9 mouse cellular contexts compared by ENCODE assay signal in genomic region chr4:133592570-133592969, GRCm38 (mm10). TPM values are rescaled to one million over a fixed set of nuclear protein-coding genes. Genes with fewer than 3 reads are reported as not detected.
DNase-seq lines count a peak whose midpoint lies in the region; ATAC-seq and TF ChIP-seq lines count a peak whose summit lies in the region.
"Had no signal": no experiment of that assay in that cellular context is flagged by ENCODE, and none has a peak within 500 bp of the region (broad histone marks: within the 10 kb centered on the region; RNA-seq: fewer than 3 reads in every experiment).

No protein-coding gene starts in this region.

- H3K4me2 ChIP-seq in midbrain, embryonic 16.5 days (ENCODE audit: low read length), result no peak overlapping the region
- H3K4me2 ChIP-seq in embryonic facial prominence, embryonic 11.5 days (ENCODE audit: low read depth, low read length), result no peak overlapping the region
- no peak overlapping the region for H3K4me2 ChIP-seq in hindbrain, embryonic 15.5 days
- no peak overlapping the region for H3K4me2 ChIP-seq in midbrain, postnatal 0 days (ENCODE audit: low read depth, low read length, poor library complexity, severe bottlenecking)

- H3K9me3 ChIP-seq in midbrain, embryonic 10.5 days (replicated peaks), result no peaks in the 10 kb centered on the region
- no peaks in the 10 kb centered on the region for H3K9me3 ChIP-seq in midbrain, embryonic 16.5 days (replicated peaks; ENCODE audit: control insufficient read depth, low read length, poor library complexity, severe bottlenecking)
- no peaks in the 10 kb centered on the region for H3K9me3 ChIP-seq in embryonic facial prominence, embryonic 11.5 days (replicated peaks; ENCODE audit: control insufficient read depth, low read length)
- H3K9me3 ChIP-seq in hindbrain, embryonic 15.5 days, result no peaks in the 10 kb centered on the region
- H3K9me3 ChIP-seq in midbrain, postnatal 0 days (ENCODE audit: low read length), result no peaks in the 10 kb centered on the region

- 41% methylated on average over 7 of the region's 7 CpGs for WGBS in midbrain, embryonic 10.5 days
- WGBS in midbrain, embryonic 16.5 days, result 28% methylated on average over 7 of the region's 7 CpGs
- WGBS in embryonic facial prominence, embryonic 11.5 days, result 33% methylated on average over 7 of the region's 7 CpGs
- WGBS in hindbrain, embryonic 15.5 days, result 34% methylated on average over 7 of the region's 7 CpGs
- 32% methylated on average over 7 of the region's 7 CpGs for WGBS in midbrain, postnatal 0 days

- H3K27ac ChIP-seq in midbrain, embryonic 10.5 days (replicated peaks), result no peak overlapping the region
- no peak overlapping the region for H3K27ac ChIP-seq in midbrain, embryonic 16.5 days (ENCODE audit: low read length)
- H3K27ac ChIP-seq in embryonic facial prominence, embryonic 11.5 days (replicated peaks; ENCODE audit: low read depth, low read length), result no peak overlapping the region
- no peak overlapping the region for H3K27ac ChIP-seq in hindbrain, embryonic 15.5 days (replicated peaks)
- H3K27ac ChIP-seq in midbrain, postnatal 0 days (ENCODE audit: low read depth, low read length), result no peak overlapping the region

- peaks cover 61% of the 10 kb centered on the region for H3K36me3 ChIP-seq in midbrain, embryonic 10.5 days
- H3K36me3 ChIP-seq in midbrain, embryonic 16.5 days (ENCODE audit: control insufficient read depth, insufficient read depth, low read length), result peaks cover 14% of the 10 kb centered on the region
- H3K36me3 ChIP-seq in embryonic facial prominence, embryonic 11.5 days (replicated peaks; ENCODE audit: control insufficient read depth, insufficient read depth, low read depth, low read length), result no peaks in the 10 kb centered on the region; the same call in none of the 2 replicates
- H3K36me3 ChIP-seq in hindbrain, embryonic 15.5 days, result peaks cover 41% of the 10 kb centered on the region
- H3K36me3 ChIP-seq in midbrain, postnatal 0 days (ENCODE audit: insufficient read depth, low read length), result peaks cover 28% of the 10 kb centered on the region

- H3K27me3 ChIP-seq in midbrain, embryonic 10.5 days (ENCODE audit: low read depth, poor library complexity, severe bottlenecking), result peaks cover 6% of the 10 kb centered on the region
- H3K27me3 ChIP-seq in midbrain, embryonic 16.5 days (ENCODE audit: control insufficient read depth, insufficient read depth, low read depth, low read length), result no peaks in the 10 kb centered on the region
- H3K27me3 ChIP-seq in embryonic facial prominence, embryonic 11.5 days (ENCODE audit: control insufficient read depth, insufficient read depth, low read length), result no peaks in the 10 kb centered on the region
- H3K27me3 ChIP-seq in hindbrain, embryonic 15.5 days, result peaks cover 4% of the 10 kb centered on the region; the same call in 1 of the 2 replicates
- H3K27me3 ChIP-seq in midbrain, postnatal 0 days (ENCODE audit: insufficient read depth, low read length), result no peaks in the 10 kb centered on the region

- intact Hi-C loops in left cerebral cortex, postnatal 36 days (cut with DNase I), result loop anchor here (5.0 to 10.0 kb wide), 3 partner anchors 60 to 235 kb away; partner anchors contain the start of genes Arid1a and Zdhhc18

- H3K4me1 ChIP-seq in midbrain, embryonic 10.5 days, result 0 out of 2 replicates have a peak, but pooled peaks cover 2% of the 10 kb centered on the region
- no peaks in the 10 kb centered on the region for H3K4me1 ChIP-seq in midbrain, embryonic 16.5 days (ENCODE audit: control insufficient read depth, insufficient read depth, low read length)
- no peaks in the 10 kb centered on the region for H3K4me1 ChIP-seq in embryonic facial prominence, embryonic 11.5 days (ENCODE audit: control insufficient read depth, insufficient read depth, low read length)
- H3K4me1 ChIP-seq in hindbrain, embryonic 15.5 days (replicated peaks), result no peaks in the 10 kb centered on the region
- no peaks in the 10 kb centered on the region for H3K4me1 ChIP-seq in midbrain, postnatal 0 days (ENCODE audit: insufficient read depth, low read length)

- peak; percentile 82 for DNase-seq in midbrain, embryonic 10.5 days (ENCODE audit: low spot score)
- peak; percentile 66 for DNase-seq in ZHBTc4 (ENCODE audit: low read depth, low spot score)
- peak; percentile 85 for DNase-seq in embryonic facial prominence, embryonic 11.5 days (ENCODE audit: low spot score)
- DNase-seq in left cerebral cortex, postnatal 36 days (ENCODE audit: low spot score in 2 of 2), result peak; percentile 32 to 49
- peak; percentile 73 for DNase-seq in midbrain, postnatal 0 days (ENCODE audit: low spot score)
- peak; percentile 73 for DNase-seq in thymus, postnatal 0 days (ENCODE audit: low spot score)

- no peak overlapping the region for H3K4me3 ChIP-seq in midbrain, embryonic 10.5 days
- H3K4me3 ChIP-seq in midbrain, embryonic 16.5 days (ENCODE audit: low read depth, low read length), result no peak overlapping the region
- no peak overlapping the region for H3K4me3 ChIP-seq in embryonic facial prominence, embryonic 11.5 days (ENCODE audit: low read depth, low read length)
- no peak overlapping the region for H3K4me3 ChIP-seq in hindbrain, embryonic 15.5 days
- no peak overlapping the region for H3K4me3 ChIP-seq in midbrain, postnatal 0 days (ENCODE audit: low read depth, low read length)
- H3K4me3 ChIP-seq: myocyte had no signal

- H3K9ac ChIP-seq in midbrain, embryonic 16.5 days (ENCODE audit: low read depth, low read length), result no peak overlapping the region
- H3K9ac ChIP-seq in embryonic facial prominence, embryonic 11.5 days (replicated peaks; ENCODE audit: low read length), result no peak overlapping the region
- H3K9ac ChIP-seq in hindbrain, embryonic 15.5 days, result no peak overlapping the region
- H3K9ac ChIP-seq in midbrain, postnatal 0 days (replicated peaks; ENCODE audit: low read length, poor library complexity, severe bottlenecking), result no peak overlapping the region

- no peak for ATAC-seq in midbrain, embryonic 16.5 days
- ATAC-seq in embryonic facial prominence, embryonic 11.5 days (replicated peaks; ENCODE audit: insufficient number of reproducible peaks, low FRiP score, low TSS enrichment, low read depth), result no peak
- peak; percentile 34; the same call in 1 of the 2 replicates for ATAC-seq in hindbrain, embryonic 15.5 days (ENCODE audit: low FRiP score, low read depth)
- no peak for ATAC-seq in midbrain, postnatal 0 days (ENCODE audit: low FRiP score)

- TF ChIP-seq CTCF in midbrain, postnatal 0 days (IDR thresholded peaks at IDR 0.05), result peak; percentile 93

RNA-seq across cellular contexts. Expression of gene Gpn2, which starts 8.4 kb away (rescaled TPM):
- 27.9 and 28.7 TPM in 2 replicates for polyA plus RNA-seq in midbrain, embryonic 10.5 days (2016; fragmentation: Nextera tagmentation; extraction: Ambion mirVana)
- 16.1 and 17.0 TPM in 2 replicates for polyA plus RNA-seq in midbrain, embryonic 16.5 days (2015; fragmentation: Nextera tagmentation; extraction: Ambion mirVana)
- polyA plus RNA-seq in embryonic facial prominence, embryonic 11.5 days (2014; fragmentation: Nextera tagmentation; extraction: Ambion mirVana), result 23.6 and 26.6 TPM in 2 replicates
- 17.6 and 19.7 TPM in 2 replicates for polyA plus RNA-seq in hindbrain, embryonic 15.5 days (2015; fragmentation: Nextera tagmentation; extraction: Ambion mirVana)
- 10 to 100 TPM in 1 of 2 experiments, 1 to 10 TPM in 1; 9.5 to 10.7 TPM for total RNA-seq in left cerebral cortex, postnatal 36 days (2021)
- total RNA-seq in midbrain, postnatal 0 days (2014; rRNA removed), result 22.7 and 23.6 TPM in 2 replicates
- 16.2 and 16.7 TPM in 2 replicates for polyA plus RNA-seq in midbrain, postnatal 0 days (2015; fragmentation: Nextera tagmentation; extraction: Ambion mirVana)
- 23.4 and 25.9 TPM in 2 replicates for polyA plus RNA-seq in thymus, postnatal 0 days (2015; fragmentation: Nextera tagmentation; extraction: Ambion mirVana)

RNA-seq across cellular contexts. Expression of gene Sfn, which starts 9.4 kb away (rescaled TPM):
- polyA plus RNA-seq in midbrain, embryonic 10.5 days (2016; fragmentation: Nextera tagmentation; extraction: Ambion mirVana), result 7.8 and 9.9 TPM in 2 replicates
- polyA plus RNA-seq in midbrain, embryonic 16.5 days (2015; fragmentation: Nextera tagmentation; extraction: Ambion mirVana), result 1.1 and 1.2 TPM in 2 replicates
- polyA plus RNA-seq in embryonic facial prominence, embryonic 11.5 days (2014; fragmentation: Nextera tagmentation; extraction: Ambion mirVana), result 32.4 and 36.4 TPM in 2 replicates
- polyA plus RNA-seq in hindbrain, embryonic 15.5 days (2015; fragmentation: Nextera tagmentation; extraction: Ambion mirVana), result 2.2 TPM in 2 replicates
- 1 to 10 TPM; 1.9 to 2.5 TPM for total RNA-seq in left cerebral cortex, postnatal 36 days (2021)
- 2.0 and 3.6 TPM in 2 replicates for total RNA-seq in midbrain, postnatal 0 days (2014; rRNA removed)
- 0.67 and 0.86 TPM in 2 replicates for polyA plus RNA-seq in midbrain, postnatal 0 days (2015; fragmentation: Nextera tagmentation; extraction: Ambion mirVana)
- polyA plus RNA-seq in thymus, postnatal 0 days (2015; fragmentation: Nextera tagmentation; extraction: Ambion mirVana), result 60.3 and 66.3 TPM in 2 replicates

RNA-seq across cellular contexts. Expression of gene Gpatch3, which starts 18.0 kb away (rescaled TPM):
- 8.9 and 10.9 TPM in 2 replicates for polyA plus RNA-seq in midbrain, embryonic 10.5 days (2016; fragmentation: Nextera tagmentation; extraction: Ambion mirVana)
- polyA plus RNA-seq in midbrain, embryonic 16.5 days (2015; fragmentation: Nextera tagmentation; extraction: Ambion mirVana), result 6.1 and 6.5 TPM in 2 replicates
- polyA plus RNA-seq in embryonic facial prominence, embryonic 11.5 days (2014; fragmentation: Nextera tagmentation; extraction: Ambion mirVana), result 7.3 and 8.6 TPM in 2 replicates
- 7.1 and 8.6 TPM in 2 replicates for polyA plus RNA-seq in hindbrain, embryonic 15.5 days (2015; fragmentation: Nextera tagmentation; extraction: Ambion mirVana)
- total RNA-seq in left cerebral cortex, postnatal 36 days (2021), result 10 to 100 TPM in 1 of 2 experiments, 1 to 10 TPM in 1; 9.2 to 10.3 TPM
- total RNA-seq in midbrain, postnatal 0 days (2014; rRNA removed), result 8.7 and 10.3 TPM in 2 replicates
- 5.6 and 6.3 TPM in 2 replicates for polyA plus RNA-seq in midbrain, postnatal 0 days (2015; fragmentation: Nextera tagmentation; extraction: Ambion mirVana)
- 8.3 and 8.9 TPM in 2 replicates for polyA plus RNA-seq in thymus, postnatal 0 days (2015; fragmentation: Nextera tagmentation; extraction: Ambion mirVana)

RNA-seq across cellular contexts. Expression of gene Nr0b2, which starts 39.4 kb away (rescaled TPM):
- polyA plus RNA-seq in midbrain, embryonic 10.5 days (2016; fragmentation: Nextera tagmentation; extraction: Ambion mirVana), result 0.17 TPM in 1 of 2 replicates, not detected in the other
- polyA plus RNA-seq in midbrain, embryonic 16.5 days (2015; fragmentation: Nextera tagmentation; extraction: Ambion mirVana), result not detected in 2 replicates
- polyA plus RNA-seq in embryonic facial prominence, embryonic 11.5 days (2014; fragmentation: Nextera tagmentation; extraction: Ambion mirVana), result not detected in 2 replicates
- polyA plus RNA-seq in hindbrain, embryonic 15.5 days (2015; fragmentation: Nextera tagmentation; extraction: Ambion mirVana), result not detected in 2 replicates
- total RNA-seq in left cerebral cortex, postnatal 36 days (2021), result not detected
- total RNA-seq in midbrain, postnatal 0 days (2014; rRNA removed), result not detected in 2 replicates
- not detected in 2 replicates for polyA plus RNA-seq in midbrain, postnatal 0 days (2015; fragmentation: Nextera tagmentation; extraction: Ambion mirVana)
- 0.33 and 0.37 TPM in 2 replicates for polyA plus RNA-seq in thymus, postnatal 0 days (2015; fragmentation: Nextera tagmentation; extraction: Ambion mirVana)
- polyA plus RNA-seq: myocyte had no signal

RNA-seq across cellular contexts. Expression of gene Nudc, which starts 46.8 kb away (rescaled TPM):
- 450 and 503 TPM in 2 replicates for polyA plus RNA-seq in midbrain, embryonic 10.5 days (2016; fragmentation: Nextera tagmentation; extraction: Ambion mirVana)
- 247 and 263 TPM in 2 replicates for polyA plus RNA-seq in midbrain, embryonic 16.5 days (2015; fragmentation: Nextera tagmentation; extraction: Ambion mirVana)
- 308 and 322 TPM in 2 replicates for polyA plus RNA-seq in embryonic facial prominence, embryonic 11.5 days (2014; fragmentation: Nextera tagmentation; extraction: Ambion mirVana)
- 253 and 272 TPM in 2 replicates for polyA plus RNA-seq in hindbrain, embryonic 15.5 days (2015; fragmentation: Nextera tagmentation; extraction: Ambion mirVana)
- total RNA-seq in left cerebral cortex, postnatal 36 days (2021), result 100 to 1,000 TPM; 139 to 143 TPM
- total RNA-seq in midbrain, postnatal 0 days (2014; rRNA removed), result 94.8 and 109 TPM in 2 replicates
- polyA plus RNA-seq in midbrain, postnatal 0 days (2015; fragmentation: Nextera tagmentation; extraction: Ambion mirVana), result 227 and 262 TPM in 2 replicates
- 257 and 261 TPM in 2 replicates for polyA plus RNA-seq in thymus, postnatal 0 days (2015; fragmentation: Nextera tagmentation; extraction: Ambion mirVana)
